Mouse (Mus musculus) embryo, embryonic 10.5 days (tissue): Measurements from ENCODE around the gene Klf15.

ENCODE experiments used
- DNase-seq: peaks from one replicate; pipeline ENCODE4 v3.0.0-alpha.2; 2015; ENCODE audit warnings: low spot score

The Klf15 gene

DNA sequence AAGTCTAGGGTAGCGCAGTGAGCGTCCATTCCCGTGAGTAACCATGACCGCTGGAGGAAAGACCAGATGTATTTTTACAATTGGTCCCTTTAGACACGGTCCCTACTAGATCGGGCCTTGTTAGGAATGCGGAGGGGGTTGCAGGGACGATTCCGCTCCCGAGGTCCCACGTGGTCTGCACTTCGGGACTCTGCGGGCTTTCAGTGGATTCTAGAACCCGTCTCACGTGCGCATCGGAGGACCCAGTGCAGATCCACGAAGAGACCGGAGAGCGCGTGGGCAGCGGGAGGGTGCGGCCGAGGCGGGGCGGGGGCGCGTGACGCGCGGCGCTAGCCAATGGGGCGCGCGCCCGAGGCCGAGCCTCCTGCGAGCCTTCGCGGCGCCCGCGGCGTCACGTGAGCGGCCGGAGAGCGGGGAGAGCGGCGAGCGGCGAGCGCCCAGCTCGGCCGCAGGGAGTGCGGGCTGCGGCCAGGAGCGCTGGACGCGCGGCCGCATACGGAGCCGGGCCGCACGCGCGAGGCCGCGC is at the start of gene Klf15:
Klf15 (plus strand) TSS at position 396 of the 526 bp plus-strand sequence.
- DNase-seq, result peak; percentile 86

DNA sequence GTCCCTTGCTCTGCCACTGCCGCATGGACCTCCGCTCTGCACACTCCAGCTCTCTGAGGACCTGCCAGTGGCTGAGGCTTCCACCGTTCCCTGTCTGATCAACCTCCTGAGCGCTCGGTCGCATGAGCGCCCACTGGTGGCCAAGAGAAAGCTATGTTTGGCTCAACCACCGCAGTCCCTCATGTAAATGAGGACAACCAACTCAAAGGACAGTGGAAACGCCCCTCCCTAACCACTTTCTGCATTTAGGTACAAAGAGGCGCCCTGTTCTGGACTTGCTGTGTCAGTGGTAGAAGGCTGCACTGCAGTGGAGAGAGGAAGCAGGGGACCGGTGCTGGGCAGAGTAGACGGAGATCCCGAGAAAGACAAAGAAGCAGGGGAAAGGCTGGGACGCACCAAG is 39.8 kb upstream of the Klf15 start:
- DNase-seq, result peak; percentile 90

- DNase-seq, result no peak
Observed at GRCm38 (mm10) chr6:90425361-90425760, 37.0 kb upstream of the Klf15 start.

DNA sequence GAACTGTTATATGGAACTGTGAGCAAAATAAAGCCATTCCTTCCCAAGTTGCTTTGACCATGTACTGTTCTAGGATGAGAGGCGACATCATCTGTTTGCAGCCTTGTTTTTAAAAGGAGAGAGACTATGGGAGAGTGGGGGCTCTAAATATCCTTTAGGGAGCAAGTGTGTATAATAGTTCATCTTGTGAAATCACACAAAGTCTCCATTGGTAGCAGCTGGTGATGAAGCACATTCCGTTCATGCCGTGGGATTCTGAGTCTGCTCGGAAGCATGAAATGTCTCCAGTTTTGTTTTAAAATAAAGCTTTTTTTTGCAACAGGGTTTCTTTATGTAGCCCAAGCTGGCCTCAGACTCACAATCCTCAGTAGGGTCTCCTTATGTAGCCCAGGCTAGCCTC is 36.4 kb upstream of the Klf15 start:
- no peak for DNase-seq

DNA sequence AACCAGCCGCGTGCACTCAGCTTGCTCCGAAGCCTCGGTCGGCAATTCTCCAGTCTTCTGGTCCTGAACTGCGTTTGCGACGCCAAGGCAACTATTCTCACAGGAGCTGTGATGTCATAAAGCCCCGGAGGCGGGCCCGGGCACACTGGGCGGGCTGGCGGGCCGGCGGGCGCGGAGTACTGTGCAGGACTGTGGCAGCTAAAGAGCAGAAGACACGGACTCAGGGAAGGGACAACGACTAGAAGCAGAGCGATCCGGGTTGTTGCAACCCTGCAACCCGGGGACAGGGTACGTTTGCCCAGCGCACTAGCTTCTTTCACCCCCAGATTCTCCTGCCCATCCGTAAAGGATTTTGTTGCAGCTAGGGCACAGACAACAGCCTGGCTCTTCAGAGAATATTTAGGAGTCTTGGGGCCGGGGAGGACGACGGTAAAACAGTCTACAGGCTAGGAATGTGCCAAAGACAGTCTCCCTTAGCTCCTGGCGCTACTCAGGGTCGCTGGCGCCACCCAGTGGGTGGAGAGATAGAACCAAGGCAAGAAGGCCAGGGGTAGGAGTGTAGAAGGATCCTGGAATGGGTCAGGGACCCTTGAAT is 33.9 kb upstream of the Klf15 start, which contains the start of gene Cfap100:
Cfap100 (minus strand) TSS at position 418 of the 595 bp plus-strand sequence.
- DNase-seq, result peak; percentile 85

GRCm38 (mm10) chr6:90429911-90430310 is 32.5 kb upstream of the Klf15 start:
- DNase-seq, result no peak

GRCm38 (mm10) chr6:90431487-90431886 is 30.9 kb upstream of the Klf15 start:
- DNase-seq, result no peak

- no peak for DNase-seq
Observed at GRCm38 (mm10) chr6:90434687-90435086, 27.7 kb upstream of the Klf15 start.

GRCm38 (mm10) chr6:90435195-90435618 is 27.2 kb upstream of the Klf15 start:
- peak; percentile 87 for DNase-seq

GRCm38 (mm10) chr6:90436192-90436907 is 26.0 kb upstream of the Klf15 start:
- DNase-seq, result no peak

- no peak for DNase-seq
Observed at GRCm38 (mm10) chr6:90437041-90437440, 25.3 kb upstream of the Klf15 start.

DNA sequence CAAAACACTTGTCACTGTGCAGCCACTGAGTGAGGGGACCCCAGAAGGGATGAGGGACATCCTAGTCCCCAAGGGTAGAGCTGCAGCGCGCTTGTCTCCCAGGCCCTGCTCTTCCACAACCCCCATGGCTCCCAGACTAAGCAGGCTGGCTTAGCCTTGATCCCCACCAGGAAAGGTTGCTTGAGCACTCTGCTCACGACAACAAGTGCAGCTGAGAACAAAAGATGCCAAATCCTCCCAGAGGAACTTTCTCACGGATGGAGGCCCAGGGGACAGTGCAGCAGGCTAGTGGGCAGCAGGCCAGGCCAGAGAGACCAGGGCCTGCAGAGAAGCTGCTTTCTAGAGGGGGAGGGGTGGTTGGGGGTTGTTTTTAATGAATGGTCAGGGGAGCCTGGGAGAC is 15.5 kb upstream of the Klf15 start:
- DNase-seq, result no peak

- peak; percentile 87 for DNase-seq
Observed at GRCm38 (mm10) chr6:90450179-90450578, 12.2 kb upstream of the Klf15 start.

DNA sequence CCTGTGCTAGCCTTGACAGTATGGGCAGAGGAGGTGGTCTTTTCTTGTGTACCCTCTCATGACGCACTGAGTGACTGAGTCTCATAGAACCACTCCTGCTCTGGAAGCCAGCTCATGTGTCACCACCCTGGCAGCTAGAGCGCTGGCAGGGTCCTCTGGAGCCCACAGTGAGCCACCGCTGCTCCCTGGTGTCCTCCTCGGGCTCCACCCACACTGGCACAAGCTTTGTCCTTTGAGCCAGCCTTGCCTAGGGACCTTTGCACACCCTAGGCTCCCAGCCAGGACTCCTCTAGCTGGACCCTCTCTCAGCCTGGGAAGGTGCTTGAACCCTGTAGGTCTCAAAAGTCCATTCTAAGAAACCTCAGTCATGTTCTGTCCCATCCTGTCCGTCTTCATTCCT is 11.7 kb upstream of the Klf15 start:
- DNase-seq, result no peak

- no peak for DNase-seq
Observed at GRCm38 (mm10) chr6:90451512-90451911, 10.9 kb upstream of the Klf15 start.

GRCm38 (mm10) chr6:90452603-90453002 is 9.8 kb upstream of the Klf15 start:
- no peak for DNase-seq

DNA sequence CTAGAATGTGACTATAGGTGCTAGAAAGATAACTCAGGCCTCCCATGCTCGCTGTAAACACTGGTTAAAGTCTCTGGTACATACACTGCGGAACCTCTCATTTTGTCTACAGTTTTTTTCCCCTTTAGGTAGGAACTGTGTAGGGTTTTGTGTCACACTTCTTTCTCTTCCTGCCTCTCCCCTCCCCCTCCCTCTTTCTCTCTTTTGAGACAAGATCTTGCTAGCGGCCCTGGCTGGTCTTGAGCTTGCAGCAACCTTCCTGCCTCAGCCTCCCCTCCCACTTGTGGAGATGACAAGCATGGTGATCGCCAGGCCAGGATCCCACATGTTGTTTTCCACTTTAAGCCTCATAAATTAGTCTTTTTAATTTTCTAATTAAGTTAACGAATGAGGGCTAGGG is 8.6 kb upstream of the Klf15 start:
- DNase-seq, result no peak

GRCm38 (mm10) chr6:90457421-90457820 is 5.0 kb upstream of the Klf15 start:
- DNase-seq, result no peak

DNA sequence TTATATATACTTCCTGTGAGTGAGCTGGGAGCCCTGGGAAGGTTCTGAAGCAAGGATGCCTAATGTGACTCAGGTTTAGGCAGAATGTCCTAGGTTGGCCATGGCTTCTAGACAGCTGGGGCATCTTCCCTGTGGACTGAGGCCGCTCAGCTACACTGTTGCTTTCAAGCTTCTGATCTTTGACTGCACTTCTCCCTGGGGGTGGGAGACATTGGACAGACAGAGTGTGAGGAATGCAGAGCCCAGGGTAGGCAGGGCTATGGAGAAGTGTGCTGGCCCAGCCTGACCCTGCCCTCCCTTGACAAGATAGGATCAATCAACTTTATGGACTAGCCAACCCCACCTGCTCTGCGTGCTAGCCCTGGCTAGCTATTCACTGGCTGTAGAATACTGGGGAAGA is 1.2 kb upstream of the Klf15 start:
- no peak for DNase-seq

DNA sequence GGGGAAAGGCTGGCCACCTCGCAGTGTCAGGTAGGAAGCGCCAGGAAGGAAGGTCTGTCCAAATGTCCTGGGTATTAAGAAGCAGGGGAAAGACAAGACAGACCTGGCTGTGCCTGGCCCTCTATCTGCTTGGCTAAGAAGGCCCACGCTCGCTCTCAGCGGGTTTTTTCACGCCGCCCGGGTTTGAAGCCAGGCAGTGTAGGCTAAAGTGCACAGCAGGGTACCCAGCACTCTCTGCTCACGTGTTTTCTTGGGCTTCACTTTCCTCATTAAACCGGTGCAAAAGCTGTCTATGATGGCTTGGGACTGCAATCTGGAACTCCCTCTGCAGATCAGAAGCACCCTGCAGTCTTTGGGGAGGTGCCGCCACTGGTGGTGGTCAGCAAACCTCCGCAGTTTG is 605 bp upstream of the Klf15 start:
- no peak for DNase-seq

- peak; percentile 24 for DNase-seq
Observed at GRCm38 (mm10) chr6:90462841-90463227, 458 bp downstream of the Klf15 start.

DNA sequence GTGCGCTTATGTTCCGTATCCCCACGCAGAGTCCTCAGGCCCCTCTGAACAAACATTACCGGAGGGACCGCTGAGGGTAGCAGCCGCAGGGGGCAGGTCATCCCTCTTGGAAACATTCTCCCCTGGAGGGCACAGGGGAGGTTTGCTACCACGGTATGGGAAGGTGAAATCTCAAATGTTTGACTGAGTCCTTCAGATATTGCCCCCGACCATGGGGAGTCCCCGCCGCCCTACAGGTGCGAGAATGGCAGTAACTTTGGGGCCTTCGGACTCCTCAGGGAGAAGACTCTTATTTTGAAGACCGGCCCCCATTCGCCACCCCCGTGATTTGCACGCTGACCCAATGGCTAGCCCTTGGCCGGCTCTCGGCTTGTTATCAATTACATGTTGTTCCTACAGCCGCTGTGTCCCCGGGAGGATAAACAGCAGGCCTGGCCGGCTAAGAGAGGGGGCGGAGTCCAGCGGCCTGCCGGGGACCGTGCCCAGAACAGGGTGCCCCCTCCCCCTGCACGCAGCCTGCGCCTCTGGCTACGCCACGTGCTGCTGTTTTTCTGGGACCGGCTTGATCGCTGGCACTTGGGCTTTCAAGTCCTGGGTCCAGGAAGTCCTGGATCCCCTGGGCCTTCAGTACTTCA is 969 bp downstream of the Klf15 start:
- DNase-seq, result peak; percentile 84

DNA sequence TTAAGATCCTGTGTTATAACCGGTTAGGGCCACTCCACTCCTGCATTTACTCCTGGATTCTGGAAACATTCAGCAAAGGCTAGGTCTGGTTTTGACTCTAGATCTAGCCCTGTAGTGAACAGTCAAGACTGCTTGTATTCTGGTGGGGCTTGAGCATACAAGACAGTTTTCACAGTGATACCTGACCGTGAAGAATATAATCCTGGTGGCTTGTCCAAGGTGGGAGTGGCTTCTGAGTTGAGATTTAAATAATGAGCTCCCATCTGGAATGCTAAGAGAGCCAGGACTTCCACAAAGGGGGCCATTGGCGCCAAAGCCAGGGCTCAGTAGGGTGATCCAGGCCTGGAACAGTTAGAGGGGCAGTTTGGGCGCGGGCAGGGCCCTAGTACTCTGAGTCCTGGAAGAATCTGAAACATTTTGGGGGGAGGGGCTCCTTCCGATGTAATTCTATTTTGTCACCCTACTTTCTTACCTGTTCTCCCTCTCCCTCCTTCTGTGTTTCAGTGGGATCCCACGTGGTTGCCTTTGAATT is 1.6 kb downstream of the Klf15 start:
- DNase-seq, result no peak
